Mouse (Mus musculus): ENCODE data around the gene 2310033P09Rik. TPM values are rescaled to one million over a fixed set of nuclear protein-coding genes. Genes with fewer than 3 reads are reported as not detected.

The 2310033P09Rik gene
- total RNA-seq (2022) = 10 to 100 TPM; 18.9 to 24.8 (median 22.0) TPM

- peak; percentile 93 to 94 for DNase-seq (ENCODE audit: low spot score in 2 of 2)
Observed at GRCm38 (mm10) chr11:59208153-59208831, at the start of gene 2310033P09Rik. Gene 2310033P09Rik, plus strand, starts transcription at chr11:59208321.

GRCm38 (mm10) chr11:59159099-59159498 lies 49.0 kb upstream of the 2310033P09Rik start:
- no peak for DNase-seq (ENCODE audit: low spot score in 2 of 2)

GRCm38 (mm10) chr11:59159558-59159957 lies 48.6 kb upstream of the 2310033P09Rik start:
- DNase-seq (ENCODE audit: low spot score in 2 of 2) = no peak

- no peak for DNase-seq (ENCODE audit: low spot score in 2 of 2)
Observed at GRCm38 (mm10) chr11:59161398-59161797, 46.7 kb upstream of the 2310033P09Rik start.

- DNase-seq (ENCODE audit: low spot score in 2 of 2) = no peak
Observed at GRCm38 (mm10) chr11:59162443-59163254, 45.5 kb upstream of the 2310033P09Rik start.

- DNase-seq (ENCODE audit: low spot score in 2 of 2) = peak; percentile 99
Observed at GRCm38 (mm10) chr11:59163255-59164236, 44.6 kb upstream of the 2310033P09Rik start, which contains the start of gene Iba57. Gene Iba57, minus strand, starts transcription at chr11:59163739.

- no peak for DNase-seq (ENCODE audit: low spot score in 2 of 2)
Observed at GRCm38 (mm10) chr11:59164384-59164783, 43.7 kb upstream of the 2310033P09Rik start.

- no peak for DNase-seq (ENCODE audit: low spot score in 2 of 2)
Observed at GRCm38 (mm10) chr11:59165616-59166241, 42.4 kb upstream of the 2310033P09Rik start.

- DNase-seq (ENCODE audit: low spot score in 2 of 2) = no peak
Observed at GRCm38 (mm10) chr11:59169807-59170206, 38.3 kb upstream of the 2310033P09Rik start.

- DNase-seq (ENCODE audit: low spot score in 2 of 2) = no peak
Observed at GRCm38 (mm10) chr11:59170549-59170948, 37.6 kb upstream of the 2310033P09Rik start.

- DNase-seq (ENCODE audit: low spot score in 2 of 2) = no peak
Observed at GRCm38 (mm10) chr11:59174189-59174838, 33.8 kb upstream of the 2310033P09Rik start.

- no peak for DNase-seq (ENCODE audit: low spot score in 2 of 2)
Observed at GRCm38 (mm10) chr11:59176475-59176874, 31.6 kb upstream of the 2310033P09Rik start.

- no peak for DNase-seq (ENCODE audit: low spot score in 2 of 2)
Observed at GRCm38 (mm10) chr11:59176921-59177320, 31.2 kb upstream of the 2310033P09Rik start.

GRCm38 (mm10) chr11:59182864-59183331 lies 25.2 kb upstream of the 2310033P09Rik start, which contains the start of gene Gjc2:
Gene Gjc2, minus strand, starts transcription at chr11:59183213.
- DNase-seq (ENCODE audit: low spot score in 2 of 2) = peak; percentile 49 to 64

GRCm38 (mm10) chr11:59183821-59184220 lies 24.3 kb upstream of the 2310033P09Rik start:
- peak; percentile 38 to 63 for DNase-seq (ENCODE audit: low spot score in 2 of 2)

GRCm38 (mm10) chr11:59185490-59185889 lies 22.6 kb upstream of the 2310033P09Rik start:
- no peak for DNase-seq (ENCODE audit: low spot score in 2 of 2)

- no peak for DNase-seq (ENCODE audit: low spot score in 2 of 2)
Observed at GRCm38 (mm10) chr11:59187706-59188105, 20.4 kb upstream of the 2310033P09Rik start.

- peak; percentile 88 to 90 for DNase-seq (ENCODE audit: low spot score in 2 of 2)
Observed at GRCm38 (mm10) chr11:59191231-59192058, 16.7 kb upstream of the 2310033P09Rik start.

- no peak for DNase-seq (ENCODE audit: low spot score in 2 of 2)
Observed at GRCm38 (mm10) chr11:59192059-59192386, 16.1 kb upstream of the 2310033P09Rik start, which contains the start of gene Guk1. Gene Guk1, minus strand, starts transcription at chr11:59192212.

Measured in layer of hippocampus, adult 8-10 months (tissue).